ENCODE assay signal across 24 mouse cellular contexts in genomic region chr3:139832599-139832998, GRCm38 (mm10).
"Had no signal": no experiment of that assay in that cellular context is flagged by ENCODE, and none has a peak within 500 bp of the region (broad histone marks: within the 10 kb centered on the region; RNA-seq: fewer than 3 reads in every experiment).

No protein-coding gene starts in this region.

- H3K9me3 ChIP-seq: embryonic facial prominence, embryonic 10.5 days; embryonic facial prominence, embryonic 12.5 days; embryonic facial prominence, embryonic 13.5 days; embryonic facial prominence, embryonic 15.5 days; forebrain, embryonic 10.5 days; heart, embryonic 10.5 days; heart, embryonic 12.5 days had no signal

- H3K4me3 ChIP-seq: embryonic facial prominence, embryonic 10.5 days; embryonic facial prominence, embryonic 12.5 days; embryonic facial prominence, embryonic 13.5 days; embryonic facial prominence, embryonic 15.5 days; erythroblast, embryonic 14.5 days; forebrain, embryonic 10.5 days; gastrocnemius, adult 2 months; heart, adult 2 months; heart, embryonic 10.5 days; heart, embryonic 12.5 days had no signal

- DNase-seq: cerebellum, adult 2 months; cerebellum, adult 8-10 months; cerebellum, adult 9-10 months; cerebellum, adult 9-11 months; cerebellum, postnatal 25 days; cerebellum, postnatal 36 days; embryo, embryonic 11 days; gastrocnemius, adult 2 months; gastrocnemius, postnatal 10 days; gastrocnemius, postnatal 14 days; gastrocnemius, postnatal 25 days; gastrocnemius, postnatal 36 days; heart, adult 11 months; heart, adult 18-20 months; heart, adult 2 months had no signal

- H3K36me3 ChIP-seq: embryonic facial prominence, embryonic 10.5 days; embryonic facial prominence, embryonic 12.5 days; embryonic facial prominence, embryonic 13.5 days; embryonic facial prominence, embryonic 15.5 days; forebrain, embryonic 10.5 days; heart, embryonic 10.5 days; heart, embryonic 12.5 days had no signal

- H3K9ac ChIP-seq: embryonic facial prominence, embryonic 12.5 days; embryonic facial prominence, embryonic 13.5 days; embryonic facial prominence, embryonic 15.5 days; heart, embryonic 12.5 days had no signal

- H3K4me2 ChIP-seq: embryonic facial prominence, embryonic 12.5 days; embryonic facial prominence, embryonic 13.5 days; embryonic facial prominence, embryonic 15.5 days; heart, embryonic 11.5 days; heart, embryonic 12.5 days had no signal

- H3K27me3 ChIP-seq: embryonic facial prominence, embryonic 12.5 days; embryonic facial prominence, embryonic 13.5 days; embryonic facial prominence, embryonic 15.5 days; heart, embryonic 12.5 days had no signal

- H3K4me1 ChIP-seq: embryonic facial prominence, embryonic 10.5 days; embryonic facial prominence, embryonic 12.5 days; embryonic facial prominence, embryonic 13.5 days; embryonic facial prominence, embryonic 15.5 days; forebrain, embryonic 10.5 days; heart, embryonic 10.5 days; heart, embryonic 12.5 days had no signal

- H3K27ac ChIP-seq: embryonic facial prominence, embryonic 10.5 days; embryonic facial prominence, embryonic 12.5 days; embryonic facial prominence, embryonic 13.5 days; embryonic facial prominence, embryonic 15.5 days; forebrain, embryonic 10.5 days; gastrocnemius, adult 2 months; heart, adult 2 months; heart, embryonic 10.5 days had no signal
